Mouse (Mus musculus): ENCODE results near the gene Aktip.

Aktip gene

GRCm38 (mm10) chr8:91126786-91127185 is 73.0 kb downstream of the Aktip start:
- no peak for DNase-seq (ENCODE audit: low read depth, low spot score)

DNA sequence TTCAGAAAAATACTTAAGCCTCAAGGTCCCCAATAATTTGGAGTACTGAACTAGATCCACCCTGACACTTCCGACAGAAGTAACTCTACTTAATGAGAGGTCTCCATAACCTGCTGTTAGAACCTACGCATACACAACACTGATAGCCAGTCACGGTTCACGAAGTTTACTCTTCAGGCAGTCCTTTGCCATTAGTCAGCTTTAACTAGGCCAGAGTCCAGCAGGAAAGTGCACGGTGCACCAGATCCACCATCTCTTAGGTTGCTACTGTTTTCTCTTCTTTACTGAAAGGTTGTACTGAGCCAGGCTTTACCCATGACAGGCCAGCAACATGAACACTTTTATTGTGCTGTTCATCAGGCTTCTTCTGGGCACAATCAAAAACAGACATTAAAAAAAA is 75.5 kb downstream of the Aktip start:
- no peak for DNase-seq (ENCODE audit: low read depth, low spot score)

GRCm38 (mm10) chr8:91118131-91118530 is 81.6 kb downstream of the Aktip start:
- peak; percentile 54 for DNase-seq (ENCODE audit: low read depth, low spot score)

- peak; percentile 11 for DNase-seq (ENCODE audit: low read depth, low spot score)
These were observed 82.2 kb downstream of the Aktip start for GRCm38 (mm10) chr8:91117537-91117936.

DNA sequence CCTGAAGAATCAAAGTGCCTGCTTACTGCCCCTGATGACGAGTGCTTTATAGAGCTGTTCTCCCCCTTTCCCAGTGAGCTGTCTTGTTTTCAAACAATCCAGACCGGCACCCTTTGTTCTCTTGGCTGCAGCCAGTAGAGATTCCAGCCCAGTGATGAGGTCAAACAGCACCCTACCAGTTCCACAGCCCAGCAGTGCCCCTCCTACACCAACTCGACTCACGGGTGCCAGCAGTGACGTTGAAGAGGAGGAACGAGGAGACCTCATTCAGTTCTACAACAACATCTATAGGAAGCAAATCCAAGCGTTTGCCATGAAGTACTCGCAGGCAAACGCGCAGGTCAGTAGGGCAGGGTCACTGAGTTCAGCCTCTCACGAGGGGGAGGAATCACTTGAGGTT is 84.9 kb downstream of the Aktip start:
- DNase-seq (ENCODE audit: low read depth, low spot score), result no peak

- DNase-seq (ENCODE audit: low read depth, low spot score), result no peak
These were observed 85.3 kb downstream of the Aktip start for GRCm38 (mm10) chr8:91114428-91114827.

GRCm38 (mm10) chr8:91111868-91112477 is 87.8 kb downstream of the Aktip start:
- DNase-seq (ENCODE audit: low read depth, low spot score), result no peak

- DNase-seq (ENCODE audit: low read depth, low spot score), result no peak
These were observed 93.5 kb downstream of the Aktip start for GRCm38 (mm10) chr8:91106271-91106670.

DNA sequence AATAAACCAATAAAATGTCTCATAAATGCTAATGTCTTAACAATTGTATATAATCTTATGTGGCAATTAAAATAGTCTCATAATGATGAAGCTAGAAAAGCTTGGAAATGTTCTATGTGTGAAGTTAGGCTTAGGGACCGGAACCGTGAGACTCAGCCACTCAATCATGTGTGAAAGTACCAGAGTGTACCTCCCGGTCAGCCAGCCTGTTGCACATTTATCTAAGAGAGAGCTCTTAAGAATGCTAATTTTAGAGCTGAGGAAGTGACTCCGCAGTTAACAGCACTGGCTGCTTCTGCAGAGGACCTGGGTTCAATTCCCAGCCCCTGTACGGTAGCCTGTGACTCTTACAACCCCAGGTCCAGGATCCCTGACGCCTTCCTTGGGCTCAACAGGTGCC is 101.7 kb downstream of the Aktip start:
- DNase-seq (ENCODE audit: low read depth, low spot score), result no peak

GRCm38 (mm10) chr8:91094135-91094534 is 105.6 kb downstream of the Aktip start:
- no peak for DNase-seq (ENCODE audit: low read depth, low spot score)

DNA sequence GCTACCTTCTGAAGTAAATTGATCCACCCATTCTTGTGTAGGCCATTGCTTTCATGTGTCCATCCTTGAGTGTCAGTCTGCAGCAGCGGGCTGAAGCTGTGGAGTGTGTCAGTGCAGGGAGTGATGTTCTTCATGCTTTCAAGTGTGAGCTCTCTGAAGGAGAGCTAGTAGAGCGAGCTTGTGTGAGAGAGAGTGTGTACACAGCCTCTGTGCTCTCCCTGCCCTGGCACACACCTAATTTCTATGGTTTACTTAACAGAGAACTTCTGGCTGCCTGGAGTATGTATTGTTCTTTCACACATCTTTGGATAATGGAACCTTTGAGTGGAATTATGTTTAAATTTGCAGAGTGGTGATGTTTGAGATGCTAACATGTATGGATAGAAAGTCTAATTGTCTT is 110.2 kb downstream of the Aktip start:
- DNase-seq (ENCODE audit: low read depth, low spot score), result no peak

GRCm38 (mm10) chr8:91088452-91088851 is 111.3 kb downstream of the Aktip start:
- DNase-seq (ENCODE audit: low read depth, low spot score), result no peak

GRCm38 (mm10) chr8:91082428-91082827 is 117.3 kb downstream of the Aktip start:
- no peak for DNase-seq (ENCODE audit: low read depth, low spot score)

GRCm38 (mm10) chr8:91081911-91082310 is 117.9 kb downstream of the Aktip start:
- DNase-seq (ENCODE audit: low read depth, low spot score), result no peak

GRCm38 (mm10) chr8:91079678-91080077 is 120.1 kb downstream of the Aktip start:
- DNase-seq (ENCODE audit: low read depth, low spot score), result peak; percentile 70

- no peak for DNase-seq (ENCODE audit: low read depth, low spot score)
These were observed 122.5 kb downstream of the Aktip start for GRCm38 (mm10) chr8:91077077-91077867.

- DNase-seq (ENCODE audit: low read depth, low spot score), result peak; percentile 94
These were observed 129.4 kb downstream of the Aktip start for GRCm38 (mm10) chr8:91070275-91070859.

DNA sequence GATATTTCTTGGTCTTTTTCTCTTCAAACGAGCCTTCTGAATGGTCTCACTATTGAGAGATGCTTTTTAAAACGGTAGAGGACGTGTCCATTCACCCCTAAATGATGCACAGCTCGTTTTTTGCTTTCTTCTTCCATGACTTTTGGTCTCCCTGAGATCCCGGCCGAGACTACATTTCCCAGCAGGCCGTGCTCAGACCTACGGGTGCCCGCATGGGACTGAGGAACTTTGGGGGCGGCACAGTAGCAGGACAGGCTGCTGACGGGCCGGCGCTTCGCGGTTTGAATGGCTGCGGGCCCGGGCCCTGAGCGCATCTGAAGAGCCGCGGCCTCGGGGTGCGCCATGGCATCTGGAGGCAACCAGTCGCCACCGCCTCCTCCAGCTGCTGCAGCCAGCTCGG is 129.9 kb downstream of the Aktip start, which contains the start of gene Rbl2:
Gene Rbl2, plus strand, starts transcription at position 224 of the 400 bp plus-strand sequence.
- DNase-seq (ENCODE audit: low read depth, low spot score), result peak; percentile 95

DNA sequence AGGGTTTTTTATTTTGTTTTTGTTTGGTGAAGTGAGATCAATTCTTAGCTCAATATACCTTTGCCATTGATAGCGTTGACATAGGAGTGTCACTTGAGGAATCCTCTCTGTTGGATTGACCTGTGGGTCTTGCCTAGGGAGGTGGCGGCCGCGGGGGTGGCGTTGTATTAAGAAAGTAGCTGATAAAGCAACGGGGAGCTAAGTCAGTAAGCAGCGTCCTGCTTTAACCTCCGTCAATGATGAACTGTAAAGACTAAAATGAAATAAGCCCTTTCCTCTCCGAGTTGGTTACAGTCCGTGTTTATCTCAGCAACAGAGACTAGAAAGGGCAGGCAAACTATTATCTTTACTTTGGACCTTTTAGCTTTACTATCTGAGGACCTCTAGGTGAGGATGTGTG is 130.4 kb downstream of the Aktip start:
- DNase-seq (ENCODE audit: low read depth, low spot score), result no peak

GRCm38 (mm10) chr8:91065179-91065578 is 134.6 kb downstream of the Aktip start:
- DNase-seq (ENCODE audit: low read depth, low spot score), result no peak

All from 3T3-L1 (cell line).